Mouse (Mus musculus): Measurements from ENCODE around the gene Rasgrp1.

Gene Rasgrp1

GRCm38 (mm10) chr2:117335552-117336188 lies 7.1 kb downstream of the Rasgrp1 start:
- DNase-seq (ENCODE audit: low spot score in 2 of 2), result no peak

GRCm38 (mm10) chr2:117331634-117332033 lies 11.2 kb downstream of the Rasgrp1 start:
- no peak for DNase-seq (ENCODE audit: low spot score in 2 of 2)

DNA sequence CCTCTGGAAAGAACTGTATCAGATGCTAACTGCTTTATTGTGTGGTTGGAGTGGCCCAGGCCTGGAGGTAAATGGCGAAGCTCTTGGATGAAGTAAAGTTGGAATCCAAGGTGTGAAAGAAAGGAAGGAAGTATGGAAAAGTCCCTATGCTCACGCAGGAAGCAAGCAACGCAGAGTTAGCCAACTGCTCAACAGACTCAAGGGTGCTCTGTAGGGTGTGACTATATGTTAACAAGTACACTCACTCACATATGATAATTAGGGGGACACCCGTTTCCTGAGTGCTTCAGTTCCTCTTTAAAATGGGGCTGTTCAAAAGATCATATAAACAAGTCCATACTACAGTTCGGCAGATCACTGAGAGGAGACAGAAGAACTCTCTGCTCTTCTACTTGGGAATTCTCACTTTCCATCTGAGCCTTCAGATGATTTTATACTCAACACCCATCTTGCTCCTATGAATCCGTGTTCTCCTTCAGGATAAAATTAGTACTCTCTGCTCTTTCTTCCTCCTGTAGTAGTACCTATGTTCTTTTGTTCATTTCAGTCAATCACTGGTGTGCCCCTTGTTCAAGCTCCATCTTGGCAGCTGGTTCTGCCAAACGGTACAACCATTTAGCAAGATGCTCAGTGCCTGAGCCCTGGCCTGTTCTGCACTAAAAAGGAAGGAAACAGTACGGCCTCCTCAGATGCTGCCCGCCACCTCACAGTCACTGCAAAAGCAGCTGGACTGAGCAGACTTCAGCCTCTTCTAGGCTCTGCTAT lies 14.1 kb downstream of the Rasgrp1 start:
- no peak for DNase-seq (ENCODE audit: low spot score in 2 of 2)

DNA sequence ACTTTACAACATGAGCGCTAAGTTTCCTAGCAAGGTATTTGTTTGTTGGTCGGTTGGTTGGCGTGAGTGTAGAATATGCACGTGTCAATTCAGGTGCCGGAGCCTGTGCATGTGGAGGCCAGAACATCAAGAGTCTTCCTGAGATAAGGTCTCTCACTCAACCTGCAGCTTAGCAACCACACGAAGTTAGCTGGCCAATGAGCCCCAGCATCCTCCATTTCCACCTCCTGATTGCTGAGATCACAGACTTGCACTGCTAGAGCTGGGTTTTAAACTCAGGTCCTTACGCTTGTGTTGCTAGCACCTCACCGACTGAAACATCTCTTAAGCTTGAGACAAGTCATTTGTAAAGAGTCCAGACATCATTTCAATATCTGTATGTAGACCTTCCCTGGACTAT lies 20.4 kb downstream of the Rasgrp1 start:
- DNase-seq (ENCODE audit: low spot score in 2 of 2), result no peak

DNA sequence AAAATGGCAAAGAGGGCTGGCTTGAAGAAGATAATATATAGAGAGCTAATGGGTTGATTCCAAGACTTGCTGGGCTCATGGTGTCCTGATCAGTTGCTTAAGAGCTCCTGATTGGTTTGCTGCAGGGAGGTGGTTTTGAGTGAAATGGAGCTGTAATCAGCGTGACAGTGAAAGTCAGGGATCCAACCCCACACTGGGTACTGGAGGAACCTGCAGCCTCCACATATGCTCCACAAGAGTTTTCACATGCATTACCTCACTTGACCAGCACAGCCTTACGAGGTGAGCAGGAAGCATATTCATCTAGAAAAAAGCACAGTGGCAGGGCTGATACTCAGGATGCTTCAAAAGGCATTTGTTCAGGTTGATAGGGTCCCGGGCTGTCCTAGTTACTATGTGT lies 21.6 kb downstream of the Rasgrp1 start:
- no peak for DNase-seq (ENCODE audit: low spot score in 2 of 2)

DNA sequence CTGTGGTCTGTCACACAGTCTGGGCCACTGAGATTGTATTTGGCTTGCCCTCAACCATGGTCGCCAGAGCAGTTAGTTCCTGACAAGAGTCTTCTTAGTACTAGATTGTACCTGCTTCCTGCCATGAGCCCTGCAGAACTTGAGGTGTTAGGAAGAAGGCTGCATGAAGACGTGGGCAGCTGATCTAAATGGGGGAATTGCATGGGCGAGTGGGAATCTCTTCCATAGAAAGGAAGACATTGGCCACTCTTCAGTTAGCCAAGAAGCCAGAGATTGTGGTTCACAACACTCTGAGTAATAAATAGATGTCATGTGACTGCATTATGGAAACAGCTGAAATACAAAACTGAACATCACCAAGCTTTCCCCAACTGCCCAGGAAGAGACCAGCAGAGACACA lies 23.8 kb downstream of the Rasgrp1 start:
- DNase-seq (ENCODE audit: low spot score in 2 of 2), result no peak

DNA sequence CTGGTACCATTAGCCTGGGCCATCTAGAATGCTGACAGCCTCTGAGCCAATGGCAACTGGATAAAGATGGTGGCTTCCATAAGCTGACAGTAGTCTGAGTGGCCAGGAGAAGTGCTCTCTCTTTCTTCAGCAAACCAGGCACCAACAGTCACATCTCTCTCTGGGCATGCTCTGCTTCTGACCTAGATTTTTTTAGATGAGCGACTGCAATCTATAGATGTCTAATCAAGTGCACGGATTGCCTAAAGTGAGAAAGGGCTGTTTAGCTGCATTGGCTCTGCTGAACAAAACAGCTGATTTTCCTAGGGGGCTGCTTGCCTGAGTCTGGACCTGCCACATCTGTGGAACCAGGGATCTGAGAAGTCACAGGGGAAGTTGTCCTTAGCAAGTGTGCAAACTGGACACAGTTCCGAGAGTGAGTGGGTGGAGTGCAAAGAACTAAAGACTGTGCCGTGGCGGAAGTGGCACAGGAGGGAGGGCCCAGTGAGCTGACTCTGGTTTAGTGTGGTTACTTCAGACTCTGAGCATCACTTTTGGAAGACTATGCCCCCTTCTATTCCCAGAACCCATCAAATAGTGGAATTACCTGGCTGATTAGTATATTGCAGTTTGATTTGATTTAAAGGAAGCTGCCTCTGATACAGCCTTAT lies 29.1 kb downstream of the Rasgrp1 start:
- no peak for DNase-seq (ENCODE audit: low spot score in 2 of 2)

DNA sequence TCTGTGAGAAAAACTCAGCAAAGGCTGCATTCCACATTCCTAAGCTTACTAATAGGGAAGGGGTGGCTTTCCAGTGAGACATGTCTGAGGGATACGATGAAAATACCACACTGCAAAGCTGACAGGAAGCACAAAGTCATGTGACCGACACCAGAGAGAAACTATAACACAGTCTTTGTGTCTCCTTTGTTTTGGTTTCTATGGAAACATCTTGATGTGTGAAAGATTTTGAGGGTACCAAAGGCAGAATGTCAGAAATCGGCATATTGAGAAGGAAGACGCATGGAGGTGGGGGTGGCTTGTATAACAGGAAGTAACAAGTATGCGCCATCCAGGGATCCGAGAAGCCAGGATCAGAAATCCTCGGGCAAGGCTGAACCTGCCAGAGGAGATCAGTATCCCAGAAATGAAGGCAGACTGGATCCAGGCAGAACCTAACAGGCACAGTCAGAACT lies 30.3 kb downstream of the Rasgrp1 start:
- peak; percentile 45 to 61 for DNase-seq (ENCODE audit: low spot score in 2 of 2)

DNA sequence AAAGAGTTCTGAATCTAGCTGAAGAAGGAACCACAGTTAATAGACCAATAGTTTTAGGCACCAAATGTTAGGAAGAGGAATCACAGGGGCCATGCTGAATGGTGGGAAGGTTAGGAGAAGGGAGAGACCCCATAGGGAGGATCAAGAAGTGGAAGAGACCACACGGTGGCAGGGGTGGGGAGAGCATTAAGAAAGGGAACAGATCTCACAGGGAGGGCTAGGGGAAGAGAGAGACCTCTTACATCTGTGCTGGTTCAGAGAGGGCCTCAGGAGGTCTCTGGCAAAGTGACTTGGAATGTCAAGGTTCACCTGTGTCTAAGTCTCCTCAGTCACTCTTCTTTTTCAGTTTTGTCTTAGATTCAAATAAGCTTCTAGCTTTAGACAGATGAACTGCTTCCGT lies 30.8 kb downstream of the Rasgrp1 start:
- DNase-seq (ENCODE audit: low spot score in 2 of 2), result no peak

DNA sequence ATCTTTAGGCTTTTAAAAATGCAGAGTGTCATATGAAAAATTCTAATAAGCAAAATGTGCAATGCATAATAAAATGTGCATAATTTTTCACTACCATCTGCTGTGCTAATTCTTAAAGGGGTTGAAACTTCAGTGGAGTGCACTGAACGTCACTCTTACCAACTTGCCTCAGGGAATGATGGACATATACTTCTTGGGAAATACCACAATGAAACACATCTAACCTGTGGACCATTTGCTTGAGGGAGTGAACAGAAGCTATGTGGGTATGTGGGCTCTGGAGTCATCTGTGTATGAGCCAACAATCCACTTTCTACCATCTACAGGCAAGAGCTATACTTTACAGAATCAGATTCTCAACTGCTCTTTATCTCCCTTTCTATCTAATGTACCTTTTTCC lies 31.5 kb downstream of the Rasgrp1 start:
- no peak for DNase-seq (ENCODE audit: low spot score in 2 of 2)

- DNase-seq (ENCODE audit: low spot score in 2 of 2), result no peak
Observed at GRCm38 (mm10) chr2:117309046-117309445, 33.8 kb downstream of the Rasgrp1 start.

- DNase-seq (ENCODE audit: low spot score in 2 of 2), result no peak
Observed at GRCm38 (mm10) chr2:117307959-117308358, 34.8 kb downstream of the Rasgrp1 start.

- no peak for DNase-seq (ENCODE audit: low spot score in 2 of 2)
Observed at GRCm38 (mm10) chr2:117304941-117305340, 37.9 kb downstream of the Rasgrp1 start.

GRCm38 (mm10) chr2:117303391-117304350 lies 39.1 kb downstream of the Rasgrp1 start:
- no peak for DNase-seq (ENCODE audit: low spot score in 2 of 2)

DNA sequence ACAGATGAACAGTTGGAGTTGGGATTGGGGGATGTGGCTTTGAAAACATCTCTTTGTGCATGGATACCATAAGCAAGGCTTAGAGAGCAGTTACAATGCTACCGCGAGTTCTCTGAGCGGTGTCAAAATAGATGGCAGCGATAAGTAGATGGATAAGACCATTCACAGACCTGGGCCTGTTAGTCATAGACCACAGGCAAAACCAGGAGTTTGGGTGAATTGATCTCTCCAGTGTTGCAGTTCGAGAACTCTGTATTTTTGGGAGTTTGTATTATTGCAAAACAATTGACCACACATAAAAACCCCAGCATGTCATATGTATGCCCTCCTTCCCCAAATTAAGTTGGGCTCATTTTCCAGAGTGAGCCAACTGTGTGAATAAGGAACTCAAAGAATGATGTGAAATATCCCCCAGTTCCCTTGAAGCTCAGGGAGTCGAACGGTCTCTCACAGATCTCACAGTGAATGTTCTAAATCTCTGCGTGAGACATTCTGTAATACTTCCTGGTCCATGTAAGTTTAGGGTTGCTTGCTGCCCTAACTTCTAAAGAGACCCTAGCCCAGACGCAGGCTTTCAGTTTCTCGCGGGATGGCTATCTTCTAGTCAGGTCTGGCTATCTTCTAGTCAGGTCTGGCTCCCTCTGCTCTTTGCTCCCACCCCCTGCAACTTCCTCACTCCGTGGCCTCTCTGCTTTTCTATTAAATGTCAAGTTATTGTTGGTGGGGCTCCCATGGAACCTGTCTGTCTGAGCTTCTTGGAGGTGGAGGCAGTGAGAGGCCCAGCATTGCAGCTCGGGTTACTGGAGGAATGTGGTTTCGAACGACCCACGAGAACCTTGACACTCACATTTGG lies 43.0 kb downstream of the Rasgrp1 start:
- DNase-seq (ENCODE audit: low spot score in 2 of 2), result no peak

- no peak for DNase-seq (ENCODE audit: low spot score in 2 of 2)
Observed at GRCm38 (mm10) chr2:117288291-117288690, 54.5 kb downstream of the Rasgrp1 start.

- DNase-seq (ENCODE audit: low spot score in 2 of 2), result peak; percentile 75 to 79
Observed at GRCm38 (mm10) chr2:117263786-117264408, 78.9 kb downstream of the Rasgrp1 start.

GRCm38 (mm10) chr2:117262184-117262583 lies 80.6 kb downstream of the Rasgrp1 start:
- DNase-seq (ENCODE audit: low spot score in 2 of 2), result no peak

DNA sequence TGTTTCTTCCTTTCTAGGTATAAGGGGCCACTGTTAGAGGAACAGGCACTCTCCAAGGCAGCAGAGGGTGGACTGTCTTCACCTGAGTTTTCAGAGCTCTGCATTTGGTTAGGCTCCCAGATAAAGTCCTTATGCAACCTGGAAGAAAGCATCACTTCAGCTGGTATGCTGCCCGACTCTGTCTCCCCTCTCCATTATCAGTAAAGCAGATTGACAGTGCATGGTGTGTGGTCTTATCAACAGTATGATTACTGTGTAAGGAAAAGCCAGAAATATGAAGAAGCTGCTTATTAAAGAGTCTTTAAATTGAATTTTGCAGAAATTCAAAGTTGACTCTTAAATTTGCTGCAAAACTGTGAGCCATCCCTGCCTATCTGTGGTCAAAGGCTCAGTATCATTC lies 85.2 kb downstream of the Rasgrp1 start:
- no peak for DNase-seq (ENCODE audit: low spot score in 2 of 2)

DNA sequence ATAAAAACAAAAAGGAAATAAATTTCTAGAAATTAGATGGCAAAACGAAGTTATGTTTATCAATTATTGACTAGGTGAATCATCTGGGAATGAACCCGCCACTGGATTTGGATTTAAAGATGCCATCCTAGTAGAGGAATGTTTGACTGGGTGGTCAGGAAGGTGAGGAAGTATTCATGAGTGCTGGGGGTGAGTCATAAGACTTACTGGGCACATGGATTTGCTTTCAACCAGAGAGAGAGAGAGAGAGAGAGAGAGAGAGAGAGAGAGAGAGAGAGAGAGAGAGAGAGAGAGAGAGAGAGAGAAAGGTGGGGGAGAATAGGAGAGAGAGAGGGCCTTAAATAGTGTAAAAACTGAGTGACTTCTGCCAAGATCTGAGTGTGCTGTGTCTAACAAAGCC lies 87.4 kb downstream of the Rasgrp1 start:
- DNase-seq (ENCODE audit: low spot score in 2 of 2), result no peak
